Mouse (Mus musculus) G1E-ER4 (cell line): ENCODE measurements around the gene Tspan33. TPM values are rescaled to one million over a fixed set of nuclear protein-coding genes. Genes with fewer than 3 reads are reported as not detected.
A peak's percentile ranks its signal among the peaks of the same experiment; 100 is the strongest.

ENCODE experiments used
- GATA1 ChIP-seq: IDR thresholded peaks from one replicate; pipeline ENCODE4 v1.8.0; 2012; ENCODE audit warnings: low read length, inconsistent platforms
- polyA plus RNA-seq: library from polyadenylated mRNA; stranded (reverse); fragments of >175 nt; gene quantifications from 2 replicates; pipeline ENCODE4 v1.2.3, GENCODE M21; 2012

Gene Tspan33
- polyA plus RNA-seq, 1 experiment = 44.5 TPM

DNA sequence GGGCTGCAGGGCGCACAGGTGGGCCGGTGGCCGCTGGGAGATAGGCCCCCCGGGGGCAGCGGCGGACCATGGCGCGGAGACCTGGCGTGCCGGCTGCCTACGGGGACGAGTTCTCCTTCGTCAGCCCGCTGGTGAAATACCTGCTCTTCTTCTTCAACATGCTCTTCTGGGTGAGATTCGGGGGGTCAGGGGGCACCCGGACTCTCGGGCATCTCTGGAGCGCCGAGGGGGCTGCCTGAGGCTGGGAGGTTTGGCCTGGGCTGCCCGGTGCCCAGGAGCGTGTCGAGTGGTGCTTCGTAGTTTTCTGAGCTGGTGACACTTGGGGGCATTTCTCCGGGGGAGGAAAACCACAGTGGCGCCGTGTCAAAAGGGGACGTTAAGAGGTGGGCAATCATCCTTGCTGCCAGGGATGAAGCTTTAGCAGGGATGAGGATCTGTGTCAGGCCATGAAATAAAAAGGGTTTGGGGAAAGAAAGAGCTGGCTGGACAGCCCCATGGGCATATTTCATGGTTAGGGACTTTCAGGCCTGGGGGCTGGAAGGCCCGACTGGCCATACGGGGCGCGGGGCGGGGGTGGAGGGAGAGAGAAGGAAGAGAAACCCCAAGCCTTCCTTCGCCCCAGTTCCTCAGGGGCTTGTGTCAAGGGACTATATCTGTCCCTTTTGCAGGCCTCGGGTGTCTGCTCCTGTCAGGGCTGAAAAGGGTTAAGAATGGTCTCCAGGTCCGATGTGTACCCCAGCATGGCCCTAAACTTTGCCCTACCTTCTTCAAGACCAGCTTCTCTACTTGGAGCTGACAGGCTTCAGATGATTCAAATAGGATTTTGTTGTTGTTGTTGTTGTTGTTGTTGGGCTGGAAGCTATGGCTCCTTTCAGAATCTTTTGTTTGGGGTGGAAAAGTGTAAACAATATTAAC is 610 bp downstream of the Tspan33 start:
- TF ChIP-seq GATA1 = no peak

GRCm38 (mm10) chr6:29695290-29695674 is 1.3 kb downstream of the Tspan33 start:
- TF ChIP-seq GATA1 = no peak

- no peak for TF ChIP-seq GATA1
These were observed 2.0 kb downstream of the Tspan33 start for GRCm38 (mm10) chr6:29695975-29696374.

DNA sequence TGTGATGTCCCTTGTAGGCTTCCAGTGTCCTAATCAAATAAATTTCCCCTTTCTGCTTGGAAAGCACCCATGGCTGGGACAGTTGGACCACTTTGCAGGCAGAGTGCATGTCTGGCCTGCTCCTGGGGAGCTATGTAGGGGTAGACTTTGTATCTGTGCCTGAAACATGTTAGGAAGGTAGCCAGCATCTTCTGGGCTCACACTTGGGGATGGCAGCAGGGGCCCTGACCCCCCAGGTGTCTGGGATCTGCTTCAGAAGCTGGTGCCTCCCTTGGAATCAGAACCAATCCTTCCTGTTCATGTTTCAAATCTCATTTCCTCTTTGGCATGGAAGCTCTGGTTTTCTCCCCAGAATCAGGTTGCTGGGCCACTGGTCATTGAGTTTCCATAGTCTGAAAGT is 3.1 kb downstream of the Tspan33 start:
- TF ChIP-seq GATA1 = no peak

GRCm38 (mm10) chr6:29697548-29697947 is 3.5 kb downstream of the Tspan33 start:
- no peak for TF ChIP-seq GATA1

- TF ChIP-seq GATA1 = peak; percentile 81
These were observed 5.2 kb downstream of the Tspan33 start for GRCm38 (mm10) chr6:29699085-29699745.

- TF ChIP-seq GATA1 = peak; percentile 85
These were observed 7.0 kb downstream of the Tspan33 start for GRCm38 (mm10) chr6:29701051-29701450.

GRCm38 (mm10) chr6:29702126-29702525 is 8.1 kb downstream of the Tspan33 start:
- peak; percentile 19 for TF ChIP-seq GATA1

GRCm38 (mm10) chr6:29704143-29704542 is 10.1 kb downstream of the Tspan33 start:
- no peak for TF ChIP-seq GATA1

DNA sequence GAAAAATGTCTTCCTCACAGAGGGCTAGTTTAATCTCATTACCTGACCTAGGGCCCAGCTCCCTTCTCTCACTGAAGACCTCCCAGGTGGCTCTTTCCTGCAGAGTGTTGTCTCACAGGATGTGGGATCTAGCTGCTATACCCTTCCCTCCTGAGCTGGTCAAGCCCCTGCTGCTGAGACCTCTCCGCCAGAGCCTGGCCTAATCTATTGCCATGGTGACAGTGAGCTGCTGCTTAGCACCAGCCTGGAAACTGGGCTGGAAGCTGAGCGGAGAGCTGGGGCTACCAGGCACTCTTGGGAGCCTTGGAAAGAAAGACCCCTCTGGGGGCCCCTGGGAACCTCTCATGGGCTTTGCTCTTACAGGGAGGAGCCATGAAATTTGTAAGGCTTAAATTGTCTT is 13.9 kb downstream of the Tspan33 start:
- TF ChIP-seq GATA1 = no peak

- no peak for TF ChIP-seq GATA1
These were observed 17.3 kb downstream of the Tspan33 start for GRCm38 (mm10) chr6:29711318-29711717.

- TF ChIP-seq GATA1 = no peak
These were observed 18.1 kb downstream of the Tspan33 start for GRCm38 (mm10) chr6:29712011-29712584.

DNA sequence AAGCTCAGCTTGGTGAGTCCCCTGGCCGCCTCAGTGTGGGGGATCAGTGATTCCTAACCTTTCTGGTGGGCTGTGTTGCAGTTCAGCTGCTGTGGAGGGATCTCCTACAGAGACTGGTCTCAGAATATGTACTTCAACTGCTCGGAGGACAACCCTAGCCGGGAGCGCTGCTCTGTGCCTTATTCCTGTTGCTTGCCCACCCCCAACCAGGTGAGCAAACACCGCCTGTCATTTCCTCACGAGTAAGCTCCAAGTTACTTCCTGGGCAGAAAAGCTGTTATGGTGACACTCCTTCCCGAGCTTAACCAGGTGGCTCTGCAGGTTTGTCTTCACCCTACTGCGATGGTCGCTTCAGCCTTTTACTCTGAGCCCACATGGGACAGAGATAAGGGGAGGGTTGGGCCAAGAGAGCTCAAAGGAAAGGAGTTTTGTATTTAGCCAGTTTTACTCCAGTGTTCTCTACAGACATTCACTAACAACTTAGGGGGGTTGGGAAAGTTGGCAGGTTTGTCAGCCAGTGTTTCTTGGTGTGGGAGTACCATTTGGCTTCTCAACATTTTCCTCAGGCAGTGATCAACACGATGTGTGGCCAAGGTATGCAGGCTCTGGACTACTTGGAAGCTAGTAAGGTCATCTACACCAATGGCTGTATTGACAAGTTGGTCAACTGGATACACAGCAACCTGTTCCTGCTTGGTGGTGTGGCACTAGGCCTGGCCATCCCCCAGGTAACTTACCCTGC is 22.8 kb downstream of the Tspan33 start:
- no peak for TF ChIP-seq GATA1

DNA sequence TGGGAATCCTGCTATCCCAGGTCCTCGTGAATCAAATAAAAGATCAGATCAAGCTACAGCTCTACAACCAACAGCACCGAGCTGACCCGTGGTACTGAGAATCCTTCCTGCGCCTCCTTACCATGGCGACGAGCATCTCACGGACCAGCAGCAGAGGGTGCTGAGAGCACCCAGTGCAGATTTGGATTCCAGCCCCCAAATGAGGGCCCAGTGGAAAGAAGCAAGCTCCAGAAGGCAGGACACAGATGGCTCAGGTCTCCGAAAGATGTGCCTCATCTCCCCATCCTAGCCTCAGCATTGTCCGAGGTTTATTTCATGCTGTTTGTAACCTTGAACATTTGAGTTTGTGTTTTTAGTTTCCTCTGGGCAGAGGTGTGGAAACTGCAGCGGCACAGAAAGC is 23.5 kb downstream of the Tspan33 start:
- TF ChIP-seq GATA1 = no peak

DNA sequence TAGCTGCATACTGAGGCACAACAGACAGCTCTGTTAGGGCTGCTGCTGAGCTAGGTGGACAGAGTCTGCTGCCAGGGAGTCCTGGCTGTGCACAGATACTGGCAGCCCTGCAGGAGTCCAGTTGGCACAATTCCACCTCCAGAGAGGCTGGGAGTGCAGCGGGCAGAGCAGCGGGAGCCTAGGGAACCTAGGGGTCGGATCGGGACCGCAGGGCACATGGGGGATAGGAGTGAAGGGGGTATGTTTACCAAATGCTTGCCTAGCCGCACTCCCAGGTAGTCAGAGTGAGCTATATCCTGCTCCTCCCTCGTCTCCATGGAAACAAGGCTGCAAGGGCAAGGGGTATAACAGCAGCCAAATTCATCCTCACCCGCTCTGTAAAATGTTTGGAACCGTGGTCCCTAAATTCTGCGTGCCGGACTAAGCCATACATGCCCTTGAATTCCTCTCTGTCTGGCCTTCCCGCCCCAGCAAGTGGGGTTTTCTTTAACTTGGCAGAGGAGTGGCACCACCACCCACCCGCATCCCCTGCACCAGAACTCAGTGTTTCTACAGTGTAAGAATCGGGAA is 24.0 kb downstream of the Tspan33 start:
- no peak for TF ChIP-seq GATA1

GRCm38 (mm10) chr6:29718894-29719329 is 24.9 kb downstream of the Tspan33 start:
- no peak for TF ChIP-seq GATA1
